Mouse (Mus musculus) kidney, postnatal 36 days (tissue): ENCODE data around the gene C130050O18Rik.

Experiments used
- DNase-seq, 2 experiments: peaks; one replicate each; pipeline ENCODE4 v3.0.0; 2021 to 2022; ENCODE audit warnings: mixed read lengths in 2 of 2

Gene C130050O18Rik

GRCm38 (mm10) chr5:139397959-139398753, 6.9 kb upstream of the C130050O18Rik start:
- peak; percentile 96 to 97 for DNase-seq

GRCm38 (mm10) chr5:139398786-139399185, 6.3 kb upstream of the C130050O18Rik start:
- no peak for DNase-seq

- DNase-seq, result no peak
Measured at GRCm38 (mm10) chr5:139399991-139400390, 5.1 kb upstream of the C130050O18Rik start.

- DNase-seq, result no peak
Measured at GRCm38 (mm10) chr5:139402106-139402505, 3.0 kb upstream of the C130050O18Rik start.

- DNase-seq, result no peak
Measured at GRCm38 (mm10) chr5:139403692-139404260, 1.3 kb upstream of the C130050O18Rik start.

GRCm38 (mm10) chr5:139405478-139405877, 398 bp downstream of the C130050O18Rik start:
- DNase-seq, result peak in 1 of 2 experiments; percentile 35

GRCm38 (mm10) chr5:139405953-139406352, 873 bp downstream of the C130050O18Rik start:
- DNase-seq, result peak in 1 of 2 experiments; percentile 28

GRCm38 (mm10) chr5:139407121-139407885, 2.2 kb downstream of the C130050O18Rik start:
- no peak for DNase-seq

GRCm38 (mm10) chr5:139408511-139408910, 3.4 kb downstream of the C130050O18Rik start:
- DNase-seq, result peak in 1 of 2 experiments; percentile 43

GRCm38 (mm10) chr5:139409412-139409811, 4.3 kb downstream of the C130050O18Rik start:
- peak; percentile 60 to 62 for DNase-seq

- DNase-seq, result no peak
Measured at GRCm38 (mm10) chr5:139410056-139410455, 5.0 kb downstream of the C130050O18Rik start.

GRCm38 (mm10) chr5:139411117-139411516, 6.0 kb downstream of the C130050O18Rik start:
- no peak for DNase-seq

GRCm38 (mm10) chr5:139411665-139412314, 6.7 kb downstream of the C130050O18Rik start:
- DNase-seq, result no peak

- DNase-seq, result no peak
Measured at GRCm38 (mm10) chr5:139413545-139413944, 8.5 kb downstream of the C130050O18Rik start.

GRCm38 (mm10) chr5:139415001-139415400, 9.9 kb downstream of the C130050O18Rik start:
- DNase-seq, result no peak

- DNase-seq, result no peak
Measured at GRCm38 (mm10) chr5:139416942-139417341, 11.9 kb downstream of the C130050O18Rik start.

- no peak for DNase-seq
Measured at GRCm38 (mm10) chr5:139417480-139417879, 12.4 kb downstream of the C130050O18Rik start.

- DNase-seq, result no peak
Measured at GRCm38 (mm10) chr5:139418110-139418509, 13.0 kb downstream of the C130050O18Rik start.

- DNase-seq, result no peak
Measured at GRCm38 (mm10) chr5:139418633-139419032, 13.6 kb downstream of the C130050O18Rik start.

- DNase-seq, result peak in 1 of 2 experiments; percentile 41
Measured at GRCm38 (mm10) chr5:139423026-139423865, 18.2 kb downstream of the C130050O18Rik start, which contains the start of gene Gper1. Gper1 (plus strand) TSS chr5:139423151.

- no peak for DNase-seq
Measured at GRCm38 (mm10) chr5:139425198-139425597, 20.1 kb downstream of the C130050O18Rik start.

- DNase-seq, result no peak
Measured at GRCm38 (mm10) chr5:139427001-139427400, 21.9 kb downstream of the C130050O18Rik start.
